Mouse (Mus musculus) B cell, adult 2 months (primary cell): ENCODE results near the gene Morf4l1.

Experiments
- DNase-seq, 2 experiments: peaks; one replicate each; pipeline ENCODE4 v3.0.0; 2022

The Morf4l1 gene

GRCm38 (mm10) chr9:90114567-90115307 is at the start of gene Morf4l1:
Gene Morf4l1, minus strand, starts transcription at chr9:90114774.
- DNase-seq: peak; percentile 94

GRCm38 (mm10) chr9:90163749-90164095 is 49.1 kb upstream of the Morf4l1 start:
- peak in 1 of 2 experiments; percentile 9 for DNase-seq

GRCm38 (mm10) chr9:90162926-90163748 is 48.6 kb upstream of the Morf4l1 start, which contains the start of gene Adamts7:
Gene Adamts7, plus strand, starts transcription at chr9:90163069.
- peak; percentile 16 to 25 for DNase-seq

DNA sequence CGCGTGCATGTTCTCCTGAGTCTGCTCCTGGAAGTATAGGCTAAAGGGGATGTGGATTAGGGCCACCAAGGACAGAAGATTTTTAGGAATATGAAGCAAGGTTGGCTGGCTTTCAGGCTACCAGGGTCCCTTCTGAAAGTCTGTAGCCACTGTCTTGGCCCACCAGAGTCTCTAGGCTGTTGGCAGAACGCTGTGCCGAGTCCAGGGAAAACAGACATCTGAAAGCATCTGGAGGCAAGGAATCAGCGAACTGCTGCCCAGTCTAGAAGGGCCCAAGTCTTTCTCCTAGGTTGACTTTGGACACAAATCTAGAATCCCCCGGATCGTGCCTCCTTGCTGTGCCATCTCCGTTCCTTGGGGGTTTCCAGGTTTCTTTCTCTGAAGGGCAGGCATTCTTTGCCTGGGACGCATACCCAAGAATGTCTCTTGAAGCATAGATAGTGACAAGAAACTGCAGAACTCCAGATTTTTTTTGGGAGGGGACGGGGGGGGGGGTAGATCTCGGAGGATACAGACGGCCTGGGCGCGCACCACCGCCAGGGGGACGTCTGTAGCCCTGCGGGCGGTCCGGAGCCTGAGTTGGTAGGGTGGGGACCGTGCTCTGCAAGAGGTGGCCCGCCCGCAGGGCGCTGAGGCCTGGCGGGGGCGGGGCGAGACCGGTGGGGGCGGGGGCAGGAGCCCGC is 47.8 kb upstream of the Morf4l1 start:
- peak; percentile 55 to 57 for DNase-seq

GRCm38 (mm10) chr9:90146869-90147268 is 32.3 kb upstream of the Morf4l1 start:
- no peak for DNase-seq

GRCm38 (mm10) chr9:90145788-90146187 is 31.2 kb upstream of the Morf4l1 start:
- DNase-seq: no peak

DNA sequence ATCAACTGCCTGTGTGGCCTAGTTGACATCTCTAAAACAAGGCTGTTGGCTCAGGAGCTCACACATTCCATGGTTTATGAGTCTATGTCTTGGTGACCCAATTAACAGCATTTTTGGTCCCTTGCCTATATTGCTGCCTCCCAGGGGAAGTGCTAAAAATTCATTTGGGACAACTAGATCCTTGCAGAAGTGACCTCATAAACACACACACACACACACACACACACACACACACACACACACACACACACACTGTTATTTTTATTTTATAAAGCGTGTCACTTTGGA is 22.0 kb upstream of the Morf4l1 start:
- no peak for DNase-seq

GRCm38 (mm10) chr9:90135963-90136677 is 21.5 kb upstream of the Morf4l1 start:
- no peak for DNase-seq

DNA sequence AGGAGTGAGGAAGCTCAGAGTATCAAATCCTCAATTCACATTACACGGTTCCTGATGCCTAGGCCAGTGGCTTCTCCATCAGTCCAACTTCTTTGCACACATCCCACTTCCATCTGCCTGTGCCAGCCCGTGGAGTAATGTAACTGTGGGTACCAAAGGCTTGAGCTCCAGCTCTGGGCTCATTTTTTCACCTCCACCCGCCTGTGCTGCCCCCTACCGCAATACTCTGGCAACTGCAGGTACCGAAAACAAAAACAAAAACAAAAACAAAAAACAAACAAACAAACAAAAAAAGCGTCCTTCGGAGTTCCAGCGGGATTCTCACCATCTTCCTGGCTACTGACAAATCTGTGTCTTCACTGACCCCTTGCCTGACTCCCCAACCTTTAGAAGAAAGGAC is 20.9 kb upstream of the Morf4l1 start:
- no peak for DNase-seq

DNA sequence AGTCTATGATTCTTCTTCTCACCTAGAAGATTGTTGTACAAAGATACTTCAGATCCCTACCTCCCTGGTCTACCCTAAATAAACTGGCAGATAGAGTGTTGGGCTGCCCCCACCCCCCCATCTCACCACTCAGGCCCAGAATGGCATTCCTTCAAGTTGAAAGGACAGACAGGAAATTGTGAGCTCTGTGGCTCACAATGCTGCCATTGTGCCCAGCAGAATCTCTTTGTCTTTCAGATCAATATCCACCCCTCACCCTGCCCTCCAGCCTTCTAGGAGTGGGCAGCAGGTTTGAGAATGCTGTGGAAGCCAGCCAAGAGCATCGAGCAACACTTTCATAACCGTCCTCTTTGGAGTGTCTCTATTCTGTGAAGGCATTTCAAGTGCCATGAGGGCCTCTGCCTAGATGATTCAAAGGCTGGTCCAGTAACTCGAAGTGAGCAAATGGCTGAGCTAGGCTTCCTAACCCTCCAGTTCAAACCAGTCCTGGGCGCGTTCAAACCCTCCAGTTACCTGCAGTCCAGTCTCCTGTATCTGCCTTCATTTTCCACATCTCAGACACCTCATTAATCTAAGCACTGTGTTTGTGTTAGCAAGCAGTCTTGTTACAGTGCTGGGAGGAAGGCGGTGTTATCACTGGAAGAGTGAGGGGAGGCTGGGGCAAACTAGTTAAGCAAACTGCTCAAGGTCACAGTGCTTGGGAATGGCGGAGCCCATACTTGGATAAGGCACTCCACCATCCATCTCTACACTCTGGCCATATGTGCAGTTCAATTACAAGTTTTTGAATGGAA is 19.2 kb upstream of the Morf4l1 start:
- no peak for DNase-seq

GRCm38 (mm10) chr9:90128636-90129201 is 14.1 kb upstream of the Morf4l1 start:
- no peak for DNase-seq

- DNase-seq: no peak
These were observed 12.6 kb upstream of the Morf4l1 start for GRCm38 (mm10) chr9:90127146-90127545.

DNA sequence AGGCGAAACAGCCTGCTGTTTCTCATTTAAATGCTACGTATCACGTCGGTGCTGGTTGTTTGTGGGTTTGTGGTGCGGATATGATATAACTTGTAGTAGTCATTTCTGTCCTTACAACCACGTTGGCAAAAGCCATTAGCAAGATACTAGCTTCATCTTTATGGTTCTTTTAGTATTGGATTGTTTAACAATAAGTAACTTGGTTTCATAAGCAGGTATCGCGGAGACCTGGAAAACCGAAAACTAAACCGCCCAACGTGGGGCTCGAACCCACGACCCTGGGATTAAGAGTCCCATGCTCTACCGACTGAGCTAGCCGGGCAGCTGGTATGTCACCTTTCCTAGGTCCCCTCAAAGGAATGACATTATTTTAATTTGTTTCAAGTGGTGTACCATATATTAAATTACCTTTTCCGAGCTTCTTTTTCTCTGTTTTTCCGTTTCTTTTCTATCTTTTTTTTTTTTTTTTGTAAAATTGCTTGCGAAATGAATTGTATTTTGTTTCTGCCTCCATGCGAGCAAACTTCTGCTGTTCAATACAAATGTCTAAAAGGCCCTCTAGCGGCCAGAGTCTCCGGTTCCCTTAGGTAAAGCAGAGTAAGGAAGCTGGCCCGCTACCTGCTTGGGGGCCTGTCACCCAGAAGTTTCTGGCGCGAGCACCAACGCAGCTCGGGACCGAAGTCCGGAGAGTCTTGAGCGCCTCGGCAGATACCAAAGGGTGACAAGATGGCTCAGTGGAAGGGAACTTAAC is 11.9 kb upstream of the Morf4l1 start:
- DNase-seq: peak; percentile 90 to 91

DNA sequence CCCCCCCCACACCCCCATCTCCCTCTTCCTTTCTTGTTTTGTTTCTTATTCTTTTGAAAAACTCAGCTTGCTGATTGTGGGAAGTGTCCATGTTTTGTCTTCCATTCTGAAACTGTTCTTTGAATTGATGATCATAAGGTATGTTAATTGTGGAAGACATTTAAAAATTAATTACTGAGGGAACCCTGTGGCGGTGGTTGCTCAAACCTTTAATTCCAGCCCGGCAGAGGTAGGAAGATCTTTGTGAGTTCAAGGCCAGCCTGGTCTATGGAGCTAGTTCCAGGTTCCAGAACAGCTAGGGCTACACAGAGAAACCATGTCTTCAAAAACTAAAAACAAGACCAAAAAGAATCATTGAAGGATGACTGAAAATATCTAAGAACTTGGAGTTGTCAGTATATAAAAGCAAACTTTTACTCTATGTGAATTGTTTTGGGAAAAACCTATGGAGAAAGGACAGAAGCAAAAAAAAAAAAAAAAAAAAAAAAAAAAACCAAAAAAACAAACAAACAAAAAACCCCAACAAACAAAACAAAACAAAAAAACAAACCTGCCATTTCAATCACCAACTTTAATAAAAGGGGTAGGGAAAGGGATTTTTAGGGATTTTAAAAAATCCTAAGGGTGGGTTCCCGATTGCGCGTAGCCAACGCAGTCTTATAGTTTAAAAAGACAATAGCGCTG is 11.0 kb upstream of the Morf4l1 start:
- no peak for DNase-seq

GRCm38 (mm10) chr9:90124873-90125245 is 10.3 kb upstream of the Morf4l1 start:
- DNase-seq: no peak

GRCm38 (mm10) chr9:90124156-90124872 is 9.7 kb upstream of the Morf4l1 start:
- DNase-seq: no peak

GRCm38 (mm10) chr9:90122246-90122740 is 7.7 kb upstream of the Morf4l1 start:
- DNase-seq: no peak

GRCm38 (mm10) chr9:90117234-90117633 is 2.7 kb upstream of the Morf4l1 start:
- DNase-seq: no peak

- no peak for DNase-seq
These were observed 730 bp upstream of the Morf4l1 start for GRCm38 (mm10) chr9:90115308-90115700.
